Mouse (Mus musculus): ENCODE data around the gene Duox1.

Duox1 gene

DNA sequence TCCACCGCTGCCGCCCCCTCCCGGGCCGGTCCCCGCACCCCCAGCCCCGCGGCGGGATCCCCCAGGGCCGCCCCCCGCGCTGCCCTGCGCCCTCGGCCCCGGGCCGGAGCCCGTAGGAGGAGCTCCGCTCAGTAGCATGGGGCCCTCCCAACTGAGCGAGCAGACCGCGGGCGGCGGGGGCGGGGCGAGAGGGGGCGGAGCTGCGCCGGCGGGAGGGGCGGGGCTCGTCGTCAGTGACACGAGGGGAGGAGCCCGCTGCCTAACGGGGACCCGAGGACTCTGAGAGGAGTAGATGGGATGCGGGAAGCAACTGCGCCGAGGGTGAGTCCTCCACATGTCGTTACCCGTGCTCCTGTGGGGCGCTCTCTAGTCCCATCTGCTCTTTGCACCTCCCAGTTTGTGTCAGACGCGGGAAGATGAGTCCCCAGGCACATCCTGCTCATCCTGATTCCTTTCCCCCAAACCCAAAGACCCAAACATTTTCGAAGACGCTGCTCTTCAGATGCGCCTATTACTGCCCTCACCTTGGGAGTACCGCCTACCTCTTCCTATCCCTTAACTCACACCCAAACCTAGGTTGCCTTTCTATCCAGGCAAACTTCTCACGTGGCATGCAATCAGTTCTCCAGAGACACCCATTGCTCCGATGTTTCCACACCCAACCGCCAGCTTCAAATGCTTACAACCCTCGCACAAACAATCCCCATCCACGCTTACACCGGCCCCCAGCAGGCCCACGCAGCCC lies 53.7 kb downstream of the Duox1 start, which contains the start of gene Shf:
Shf (minus strand) TSS at position 168 of the 745 bp plus-strand sequence.
- DNase-seq (ENCODE audit: low read depth, low spot score), result peak; percentile 91

DNA sequence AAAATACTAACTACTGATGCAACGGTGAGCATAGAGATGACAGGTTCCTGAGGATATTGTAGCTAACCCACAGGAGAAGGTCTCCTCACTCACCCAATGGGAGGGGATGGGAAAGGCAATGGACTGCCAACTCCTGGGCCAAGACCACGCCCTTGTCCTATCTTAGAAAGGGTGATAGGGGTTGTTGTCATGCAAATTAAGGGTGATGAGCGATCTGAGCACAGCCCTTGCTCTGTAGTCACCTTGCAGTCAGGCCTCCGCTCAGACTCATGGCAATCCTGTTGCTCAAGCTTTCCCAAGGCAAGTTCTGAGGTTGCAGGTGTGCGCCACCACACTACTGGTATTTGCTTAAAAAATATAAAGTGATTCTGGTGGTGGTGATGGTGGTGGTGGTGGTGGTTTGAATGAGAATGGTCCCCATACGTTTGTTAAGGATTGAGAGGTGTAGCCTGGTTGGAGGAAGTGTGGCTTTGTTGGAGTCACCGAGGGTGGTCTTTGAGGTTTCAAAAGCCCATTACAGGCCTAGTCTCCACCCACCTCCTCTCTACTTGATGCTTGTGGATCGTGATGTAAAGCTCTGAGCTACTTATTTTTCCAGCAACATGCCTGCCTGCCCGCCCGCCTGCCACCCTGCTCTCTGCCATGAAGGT lies 54.8 kb downstream of the Duox1 start:
- H3K27me3 ChIP-seq (ENCODE audit: control insufficient read depth, insufficient read depth, low read length, poor library complexity, severe bottlenecking), result no peaks in the 10 kb centered on the region
- no peak for DNase-seq (ENCODE audit: low read depth, low spot score)
- no peaks in the 10 kb centered on the region for H3K36me3 ChIP-seq (ENCODE audit: control insufficient read depth, insufficient read depth, low read length, poor library complexity, severe bottlenecking)

More for the DNA sequence above, 53.7 kb downstream of the Duox1 start, which contains the start of gene Shf:
- Histone ChIP-seq H3K27me3 (ENCODE audit: control insufficient read depth, insufficient read depth, low read length, poor library complexity, severe bottlenecking) (no peaks in the 10 kb centered on the region), H3K36me3 (ENCODE audit: control insufficient read depth, insufficient read depth, low read length, poor library complexity, severe bottlenecking) (no peaks in the 10 kb centered on the region)

DNA sequence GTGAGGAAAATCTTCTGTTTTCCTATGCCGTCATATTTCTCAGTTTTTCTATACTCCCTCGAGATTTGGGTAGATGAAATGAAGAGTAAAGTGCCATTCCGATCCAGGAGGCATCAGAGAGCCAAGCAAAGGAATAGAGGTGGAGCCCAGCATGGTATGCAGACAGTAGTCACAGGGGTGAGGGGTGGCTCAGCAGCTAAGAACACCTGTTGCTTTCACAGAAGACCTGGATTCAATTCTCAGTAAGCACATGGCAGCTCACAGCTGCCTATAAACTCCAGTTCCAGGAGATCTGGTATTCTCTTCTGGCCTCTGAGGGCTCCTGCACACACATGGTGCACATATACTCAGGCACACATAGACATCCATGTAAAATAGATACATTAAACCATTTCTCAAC lies 56.6 kb downstream of the Duox1 start:
- no peak for DNase-seq (ENCODE audit: low read depth, low spot score)
- H3K36me3 ChIP-seq (ENCODE audit: control insufficient read depth, insufficient read depth, low read length, poor library complexity, severe bottlenecking), result no peaks in the 10 kb centered on the region
- H3K27me3 ChIP-seq (ENCODE audit: control insufficient read depth, insufficient read depth, low read length, poor library complexity, severe bottlenecking), result no peaks in the 10 kb centered on the region

DNA sequence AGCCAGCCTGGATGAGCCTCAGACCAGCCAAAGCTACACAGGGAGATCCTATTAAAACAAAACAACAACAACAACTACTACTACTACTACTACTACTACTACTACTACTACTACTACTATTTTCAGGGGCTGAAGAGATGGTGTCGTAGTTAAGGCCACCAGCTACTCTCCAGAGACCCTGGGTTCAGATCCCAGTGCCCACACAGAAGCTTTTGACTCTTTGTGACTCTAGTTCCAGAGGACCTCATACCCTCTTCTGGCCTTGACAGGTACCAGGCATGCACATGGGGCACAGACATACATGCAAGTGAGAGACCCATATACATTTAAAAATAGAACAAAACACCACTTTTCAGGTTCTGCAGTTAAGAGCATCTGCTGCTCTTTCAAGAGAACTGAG lies 57.1 kb downstream of the Duox1 start:
- no peak for DNase-seq (ENCODE audit: low read depth, low spot score)
- no peaks in the 10 kb centered on the region for H3K36me3 ChIP-seq (ENCODE audit: control insufficient read depth, insufficient read depth, low read length, poor library complexity, severe bottlenecking)
- H3K27me3 ChIP-seq (ENCODE audit: control insufficient read depth, insufficient read depth, low read length, poor library complexity, severe bottlenecking), result no peaks in the 10 kb centered on the region

- peak; percentile 29 for DNase-seq (ENCODE audit: low read depth, low spot score)
- no peaks in the 10 kb centered on the region for H3K36me3 ChIP-seq (ENCODE audit: control insufficient read depth, insufficient read depth, low read length, poor library complexity, severe bottlenecking)
Observed at GRCm38 (mm10) chr2:122374012-122374411, 58.5 kb downstream of the Duox1 start.

DNA sequence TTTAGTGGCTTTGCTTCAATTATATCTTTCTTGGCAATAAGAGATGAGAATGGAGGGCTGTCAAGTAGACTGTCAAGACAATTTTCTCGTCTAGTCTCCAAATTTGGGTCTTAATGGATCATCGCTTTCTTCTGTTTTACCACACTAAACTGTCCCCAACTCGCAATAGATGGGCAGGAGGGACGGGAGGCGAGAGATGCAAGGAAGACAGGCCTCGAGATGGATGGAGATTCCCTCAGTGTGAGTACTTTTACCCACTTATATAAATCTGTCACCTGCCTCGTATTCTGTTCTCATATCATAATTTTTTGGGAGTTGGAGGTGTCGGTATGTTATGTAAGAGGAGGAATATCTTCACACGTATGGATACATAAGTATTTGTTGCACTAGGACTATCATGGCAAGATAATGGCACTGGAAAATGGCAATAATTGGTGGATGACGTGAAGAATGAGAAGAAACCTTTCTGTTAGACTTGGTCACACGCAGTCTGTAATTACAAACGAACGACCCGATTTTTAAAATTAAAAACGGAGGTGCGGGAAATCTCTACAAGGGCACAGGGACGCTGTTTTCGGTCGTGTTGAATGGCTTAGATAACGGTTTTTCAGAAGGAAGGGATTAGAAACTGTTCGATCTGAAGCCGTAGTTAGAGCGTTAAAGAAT lies 59.3 kb downstream of the Duox1 start:
- Histone ChIP-seq H3K27me3 (ENCODE audit: control insufficient read depth, insufficient read depth, low read length, poor library complexity, severe bottlenecking) (no peaks in the 10 kb centered on the region), H3K36me3 (ENCODE audit: control insufficient read depth, insufficient read depth, low read length, poor library complexity, severe bottlenecking) (no peaks in the 10 kb centered on the region)
- no peak for DNase-seq (ENCODE audit: low read depth, low spot score)

More at GRCm38 (mm10) chr2:122374012-122374411, 58.5 kb downstream of the Duox1 start:
- no peaks in the 10 kb centered on the region for H3K27me3 ChIP-seq (ENCODE audit: control insufficient read depth, insufficient read depth, low read length, poor library complexity, severe bottlenecking)

DNA sequence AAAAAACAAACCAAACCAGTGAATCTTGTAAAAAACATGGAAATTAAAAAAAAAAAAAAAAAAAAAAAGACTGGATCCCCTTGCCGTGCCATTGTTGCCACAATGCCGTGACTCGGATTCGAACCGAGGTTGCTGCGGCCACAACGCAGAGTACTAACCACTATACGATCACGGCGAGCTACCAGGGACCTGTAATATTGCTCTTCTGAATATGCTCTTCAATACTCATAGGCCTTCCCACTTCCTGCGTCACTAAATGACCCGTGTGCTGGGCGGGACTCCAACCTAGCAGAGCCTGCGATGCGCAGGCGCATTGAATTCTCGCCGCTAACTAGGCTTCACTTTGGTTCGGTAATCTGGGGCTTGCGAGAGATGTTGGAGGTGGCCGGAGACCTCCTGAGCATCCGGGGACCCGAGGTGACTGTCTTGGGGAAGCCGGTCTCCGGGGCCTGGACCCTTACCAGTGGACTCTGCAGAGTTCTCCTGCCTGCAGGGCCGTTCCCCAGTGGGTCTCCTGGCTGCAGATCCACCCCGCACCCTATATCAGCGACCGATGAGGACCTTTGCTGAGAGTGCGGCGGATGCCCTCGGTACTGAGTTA lies 60.0 kb downstream of the Duox1 start:
- Histone ChIP-seq H3K36me3 (ENCODE audit: control insufficient read depth, insufficient read depth, low read length, poor library complexity, severe bottlenecking) (no peaks in the 10 kb centered on the region), H3K27me3 (ENCODE audit: control insufficient read depth, insufficient read depth, low read length, poor library complexity, severe bottlenecking) (no peaks in the 10 kb centered on the region)
- DNase-seq (ENCODE audit: low read depth, low spot score), result peak; percentile 100

GRCm38 (mm10) chr2:122376041-122376561 lies 60.6 kb downstream of the Duox1 start:
- Histone ChIP-seq H3K27me3 (ENCODE audit: control insufficient read depth, insufficient read depth, low read length, poor library complexity, severe bottlenecking) (no peaks in the 10 kb centered on the region), H3K36me3 (ENCODE audit: control insufficient read depth, insufficient read depth, low read length, poor library complexity, severe bottlenecking) (no peaks in the 10 kb centered on the region)
- peak; percentile 61 for DNase-seq (ENCODE audit: low read depth, low spot score)

DNA sequence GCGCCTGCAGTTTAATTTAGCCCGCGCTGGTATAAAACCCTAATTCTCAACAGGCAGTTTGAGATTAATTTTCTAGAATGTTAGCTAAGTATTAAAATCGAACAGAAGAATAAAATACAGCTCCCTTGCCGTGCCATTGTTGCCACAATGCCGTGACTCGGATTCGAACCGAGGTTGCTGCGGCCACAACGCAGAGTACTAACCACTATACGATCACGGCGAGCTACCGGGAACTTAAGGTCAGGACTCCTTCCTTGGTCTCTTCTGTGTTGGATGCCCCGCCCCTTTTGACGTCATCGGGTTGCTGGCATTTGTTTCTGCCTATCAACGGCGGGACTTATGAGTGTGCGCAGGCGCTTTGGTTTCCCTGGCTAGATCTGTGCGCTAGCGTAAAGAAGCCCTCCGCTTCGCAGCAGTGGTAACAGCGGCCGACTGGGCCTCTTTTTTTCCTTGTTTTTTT lies 61.8 kb downstream of the Duox1 start:
- H3K27me3 ChIP-seq (ENCODE audit: control insufficient read depth, insufficient read depth, low read length, poor library complexity, severe bottlenecking), result no peaks in the 10 kb centered on the region
- peak; percentile 98 for DNase-seq (ENCODE audit: low read depth, low spot score)
- H3K36me3 ChIP-seq (ENCODE audit: control insufficient read depth, insufficient read depth, low read length, poor library complexity, severe bottlenecking), result no peaks in the 10 kb centered on the region

- H3K27me3 ChIP-seq (ENCODE audit: control insufficient read depth, insufficient read depth, low read length, poor library complexity, severe bottlenecking), result no peaks in the 10 kb centered on the region
- no peaks in the 10 kb centered on the region for H3K36me3 ChIP-seq (ENCODE audit: control insufficient read depth, insufficient read depth, low read length, poor library complexity, severe bottlenecking)
- DNase-seq (ENCODE audit: low read depth, low spot score), result peak; percentile 90
Observed at GRCm38 (mm10) chr2:122377751-122378246, 62.3 kb downstream of the Duox1 start.

- no peaks in the 10 kb centered on the region for H3K36me3 ChIP-seq (ENCODE audit: control insufficient read depth, insufficient read depth, low read length, poor library complexity, severe bottlenecking)
- H3K27me3 ChIP-seq (ENCODE audit: control insufficient read depth, insufficient read depth, low read length, poor library complexity, severe bottlenecking), result no peaks in the 10 kb centered on the region
- DNase-seq (ENCODE audit: low read depth, low spot score), result no peak
Observed at GRCm38 (mm10) chr2:122378421-122379291, 63.2 kb downstream of the Duox1 start.

DNA sequence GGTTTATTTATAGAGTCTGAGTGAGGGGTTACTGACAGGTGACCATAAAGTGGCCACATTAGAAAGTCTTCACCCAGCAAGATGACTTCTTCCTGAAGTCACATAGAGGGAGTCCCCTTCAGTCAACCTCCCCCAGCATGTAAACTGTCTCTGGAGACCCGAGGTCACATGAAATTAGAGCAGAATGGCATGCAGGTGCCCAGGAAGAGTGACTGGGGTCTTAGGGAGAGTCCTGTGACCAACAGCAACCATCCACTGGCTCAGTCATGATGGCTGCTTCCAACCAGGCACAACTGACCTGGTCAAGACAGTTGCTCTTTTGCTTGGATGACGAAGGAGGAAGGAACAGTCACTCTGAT lies 63.8 kb downstream of the Duox1 start:
- no peak for DNase-seq (ENCODE audit: low read depth, low spot score)
- no peaks in the 10 kb centered on the region for H3K36me3 ChIP-seq (ENCODE audit: control insufficient read depth, insufficient read depth, low read length, poor library complexity, severe bottlenecking)
- H3K27me3 ChIP-seq (ENCODE audit: control insufficient read depth, insufficient read depth, low read length, poor library complexity, severe bottlenecking), result no peaks in the 10 kb centered on the region

- no peaks in the 10 kb centered on the region for H3K36me3 ChIP-seq (ENCODE audit: control insufficient read depth, insufficient read depth, low read length, poor library complexity, severe bottlenecking)
- no peaks in the 10 kb centered on the region for H3K27me3 ChIP-seq (ENCODE audit: control insufficient read depth, insufficient read depth, low read length, poor library complexity, severe bottlenecking)
- peak; percentile 78 for DNase-seq (ENCODE audit: low read depth, low spot score)
Observed at GRCm38 (mm10) chr2:122380768-122381311, 65.4 kb downstream of the Duox1 start.
